Mouse (Mus musculus) myocyte (in vitro differentiated cells): ENCODE results near the gene Pole2. TPM values are rescaled to one million over a fixed set of nuclear protein-coding genes. Genes with fewer than 3 reads are reported as not detected.

ENCODE experiments used
- H3K27me3 ChIP-seq: one replicate; pipeline ENCODE4 v1.6.1; 2011; ENCODE audit not compliant: control insufficient read depth, insufficient read depth, insufficient read length
- H3K36me3 ChIP-seq: one replicate; pipeline ENCODE4 v1.6.1; 2011; ENCODE audit not compliant: control insufficient read depth, insufficient read depth
- H3K4me2 ChIP-seq: one replicate; pipeline ENCODE4 v1.6.1; 2011; ENCODE audit warnings: low read depth, control low read depth
- H3K4me3 ChIP-seq: one replicate; pipeline ENCODE4 v1.5.1; 2011; ENCODE audit warnings: mild to moderate bottlenecking, control low read depth, moderate library complexity
- H3K79me2 ChIP-seq: one replicate; pipeline ENCODE4 v1.6.1; 2011; ENCODE audit not compliant: control insufficient read depth, insufficient read depth
- H3ac ChIP-seq: one replicate; pipeline ENCODE4 v1.6.1; 2011; ENCODE audit not compliant: control insufficient read depth, insufficient read length
- CEBPB ChIP-seq: IDR thresholded peaks from 2 replicates; pipeline ENCODE4 v1.6.1; 2011; ENCODE audit warnings: mild to moderate bottlenecking, moderate library complexity; ENCODE audit not compliant: poor library complexity, insufficient read depth, severe bottlenecking
- E2F4 ChIP-seq: IDR thresholded peaks from one replicate; pipeline ENCODE4 v1.6.1; 2011; ENCODE audit warnings: mild to moderate bottlenecking, control low read depth, moderate library complexity; ENCODE audit not compliant: insufficient read depth
- MAX ChIP-seq: IDR thresholded peaks from one replicate; pipeline ENCODE4 v1.6.1; 2011; ENCODE audit warnings: low read depth, mild to moderate bottlenecking, control low read depth
- MYOD1 ChIP-seq, 3 experiments: IDR thresholded peaks; one replicate each; pipeline ENCODE4 v1.6.1; 2011; ENCODE audit warnings: control low read depth in 2 of 3, low read depth in 2 of 3, mild to moderate bottlenecking in 2 of 3, moderate library complexity in 1 of 3; ENCODE audit not compliant: insufficient read length in 2 of 3, control insufficient read depth in 1 of 3
- MYOG ChIP-seq, 3 experiments: IDR thresholded peaks; one replicate each; pipeline ENCODE4 v1.6.1; 2011; ENCODE audit warnings: control low read depth in 2 of 3, low read depth in 2 of 3, mild to moderate bottlenecking in 2 of 3; ENCODE audit not compliant: insufficient read length in 2 of 3, control insufficient read depth in 1 of 3, insufficient read depth in 1 of 3
- POLR2A ChIP-seq: IDR thresholded peaks from one replicate; pipeline ENCODE4 v1.6.1; 2011; ENCODE audit warnings: low read depth, mild to moderate bottlenecking, control low read depth, moderate library complexity; ENCODE audit not compliant: insufficient read length
- POLR2AphosphoS2 ChIP-seq: IDR thresholded peaks from one replicate; pipeline ENCODE4 v1.6.1; 2011; ENCODE audit warnings: low read depth, control low read depth; ENCODE audit not compliant: insufficient read length
- REST ChIP-seq: IDR thresholded peaks from one replicate; pipeline ENCODE4 v1.6.1; 2011; ENCODE audit warnings: mild to moderate bottlenecking, control low read depth, moderate library complexity; ENCODE audit not compliant: insufficient read depth, insufficient read length
- SRF ChIP-seq: IDR thresholded peaks from one replicate; pipeline ENCODE4 v1.6.1; 2011; ENCODE audit warnings: low read depth; ENCODE audit not compliant: control insufficient read depth, insufficient read length
- TCF12 ChIP-seq: IDR thresholded peaks from one replicate; pipeline ENCODE4 v1.6.1; 2011; ENCODE audit warnings: mild to moderate bottlenecking, control low read depth; ENCODE audit not compliant: poor library complexity, insufficient read depth, severe bottlenecking
- TCF3 ChIP-seq: IDR thresholded peaks from one replicate; pipeline ENCODE4 v1.6.1; 2011; ENCODE audit warnings: low read depth, control low read depth; ENCODE audit not compliant: insufficient read length
- USF1 ChIP-seq: IDR thresholded peaks from one replicate; pipeline ENCODE4 v1.6.1; 2011; ENCODE audit warnings: low read depth, mild to moderate bottlenecking, control low read depth, moderate library complexity
- polyA plus RNA-seq: library from polyadenylated mRNA; unstranded; fragments of >200 nt; fragmentation: generic; extraction: Trizol; gene quantifications from one replicate; pipeline ENCODE4 v1.2.1, GENCODE M21; 2012; ENCODE audit warnings: missing spikeins

The Pole2 gene
- polyA plus RNA-seq, 1 experiment, result 4.2 TPM

DNA sequence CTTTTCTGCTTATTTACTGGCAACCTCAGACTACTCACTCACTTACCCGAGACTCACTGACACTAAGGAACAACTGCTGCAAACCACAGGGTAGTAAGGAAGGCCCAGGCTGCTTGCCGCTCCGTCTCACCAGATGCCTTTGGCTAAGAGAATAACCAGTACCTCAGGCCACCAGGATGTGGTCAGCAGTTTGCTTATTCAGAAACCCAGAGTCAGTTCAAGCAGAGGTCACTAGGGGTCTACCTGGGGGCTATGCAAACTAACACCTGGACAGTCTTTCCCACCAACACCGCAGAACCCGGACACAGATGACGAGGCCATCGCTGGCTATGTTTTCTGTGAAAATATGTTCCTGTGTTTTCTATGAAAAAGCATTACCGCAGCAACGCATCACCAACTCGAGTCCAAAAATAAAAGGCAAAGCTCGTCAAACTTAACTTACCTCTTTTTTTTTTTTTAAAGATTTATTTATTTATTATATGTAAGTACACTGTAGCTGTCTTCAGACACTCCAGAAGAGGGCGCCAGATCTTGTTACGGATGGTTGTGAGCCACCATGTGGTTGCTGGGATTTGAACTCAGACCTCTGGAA is 14.7 kb downstream of the Pole2 start:
- no peaks in the 10 kb centered on the region for H3K27me3 ChIP-seq
- H3K4me2 ChIP-seq, result no peak overlapping the region
- peaks cover 3% of the 10 kb centered on the region for H3K36me3 ChIP-seq
- H3K4me3 ChIP-seq, result no peak overlapping the region
- TF ChIP-seq POLR2AphosphoS2, result no peak
- no peak for TF ChIP-seq CEBPB
- TF ChIP-seq SRF, result no peak
- no peak for TF ChIP-seq REST
- no peak for TF ChIP-seq MAX
- no peak for TF ChIP-seq TCF3
- no peak overlapping the region for H3ac ChIP-seq
- H3K79me2 ChIP-seq, result no peaks in the 10 kb centered on the region

DNA sequence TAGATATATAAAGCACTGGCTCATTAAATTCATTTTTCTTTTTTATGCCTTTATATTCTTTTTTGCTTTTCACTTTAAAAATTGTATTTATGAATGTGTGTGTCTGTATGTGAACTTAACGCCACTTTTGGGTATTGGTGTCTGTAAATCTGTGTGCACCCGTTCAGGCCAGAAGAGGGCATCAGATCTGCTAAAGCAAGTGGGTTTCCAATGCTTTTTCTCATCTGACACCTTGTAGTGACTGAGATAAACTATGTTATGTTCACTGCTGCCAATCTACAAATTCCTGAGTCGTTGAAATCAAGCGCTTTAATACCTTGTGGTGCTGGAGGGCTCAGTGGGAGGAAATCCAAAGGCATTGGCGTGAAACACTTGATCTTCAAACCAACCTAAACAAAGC is 16.9 kb downstream of the Pole2 start:
- H3K79me2 ChIP-seq, result no peaks in the 10 kb centered on the region
- H3K4me2 ChIP-seq, result no peak overlapping the region
- no peaks in the 10 kb centered on the region for H3K36me3 ChIP-seq
- no peak overlapping the region for H3ac ChIP-seq
- TF ChIP-seq SRF (no peak), POLR2A (no peak), USF1 (no peak)
- H3K4me3 ChIP-seq, result no peak overlapping the region
- H3K27me3 ChIP-seq, result no peaks in the 10 kb centered on the region

DNA sequence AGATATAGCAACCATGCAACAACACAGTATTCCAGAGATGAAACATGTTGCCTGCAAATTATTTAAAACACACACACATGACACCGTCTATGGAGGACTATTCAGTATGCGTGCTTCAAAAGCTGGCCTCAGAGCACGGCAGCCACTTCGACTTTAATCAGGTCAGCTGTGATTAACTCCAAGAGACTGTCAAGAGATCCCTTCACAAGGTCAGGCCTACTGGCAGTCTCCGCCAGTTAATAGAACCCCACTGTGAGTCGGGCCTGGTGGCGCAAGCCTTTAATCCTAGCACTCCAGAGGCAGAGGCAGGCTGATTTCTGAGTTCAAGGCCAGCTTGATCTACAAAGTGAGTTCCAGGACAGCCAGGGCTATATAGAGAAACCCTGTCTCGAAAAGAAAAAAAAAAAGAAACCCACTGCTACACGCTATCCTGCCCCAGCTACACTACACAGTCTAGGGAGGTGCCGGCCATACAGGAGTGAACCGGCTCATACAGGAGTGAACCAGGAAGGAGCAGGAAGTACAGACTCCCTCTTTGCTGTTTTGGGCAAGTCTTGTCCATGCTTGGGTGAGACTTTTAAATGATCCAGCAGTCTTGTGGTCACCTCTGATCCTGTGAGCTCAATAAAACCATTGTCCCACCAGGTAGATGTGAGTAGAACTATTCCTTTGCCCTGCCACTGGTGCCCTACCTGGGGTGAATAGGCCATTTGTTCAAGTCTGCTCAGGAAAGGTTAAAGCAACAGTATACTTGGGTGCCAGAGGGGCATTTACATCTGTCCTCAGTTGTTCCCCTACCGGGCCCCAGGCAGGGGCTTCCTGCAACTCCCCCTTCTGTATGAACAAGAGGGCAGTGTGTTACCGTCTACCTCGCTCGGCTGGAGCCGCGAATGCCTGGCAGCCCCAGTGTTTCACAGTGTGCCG is 17.7 kb downstream of the Pole2 start:
- Histone ChIP-seq H3ac (no peak overlapping the region), H3K27me3 (no peaks in the 10 kb centered on the region), H3K79me2 (no peaks in the 10 kb centered on the region), H3K4me2 (no peak overlapping the region), H3K36me3 (no peaks in the 10 kb centered on the region), H3K4me3 (no peak overlapping the region)
- TF ChIP-seq USF1 (no peak), MAX (no peak), TCF12 (no peak), REST (no peak), POLR2AphosphoS2 (no peak), SRF (no peak), POLR2A (no peak), E2F4 (no peak), CEBPB (no peak), MYOG (IDR thresholded peaks at IDR 0.05; ENCODE audit: control insufficient read depth in 1 of 3, insufficient read depth in 1 of 3, insufficient read length in 2 of 3, low read depth in 2 of 3) (no peak), MYOD1 (IDR thresholded peaks at IDR 0.05; ENCODE audit: control insufficient read depth in 1 of 3, insufficient read length in 2 of 3, low read depth in 2 of 3) (no peak), TCF3 (no peak)

DNA sequence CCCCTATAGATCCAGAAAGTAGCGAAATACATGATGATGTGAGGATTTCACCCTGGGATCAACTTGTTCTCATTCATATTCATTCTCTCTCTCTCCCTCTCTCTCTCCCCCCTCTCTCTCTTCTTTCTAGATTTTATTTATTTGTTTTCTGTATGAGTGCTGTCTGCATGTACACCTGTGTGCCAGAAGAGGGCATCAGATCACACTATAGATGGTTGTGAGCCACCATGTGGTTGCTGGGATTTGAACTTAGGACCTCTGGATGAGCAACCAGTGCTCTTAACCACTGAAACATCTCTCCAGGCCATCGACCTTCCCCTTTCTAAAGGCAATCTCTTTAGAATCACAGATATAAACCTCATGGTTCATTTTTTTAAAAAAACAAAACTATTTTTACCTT is 19.5 kb downstream of the Pole2 start:
- H3K36me3 ChIP-seq, result no peaks in the 10 kb centered on the region

DNA sequence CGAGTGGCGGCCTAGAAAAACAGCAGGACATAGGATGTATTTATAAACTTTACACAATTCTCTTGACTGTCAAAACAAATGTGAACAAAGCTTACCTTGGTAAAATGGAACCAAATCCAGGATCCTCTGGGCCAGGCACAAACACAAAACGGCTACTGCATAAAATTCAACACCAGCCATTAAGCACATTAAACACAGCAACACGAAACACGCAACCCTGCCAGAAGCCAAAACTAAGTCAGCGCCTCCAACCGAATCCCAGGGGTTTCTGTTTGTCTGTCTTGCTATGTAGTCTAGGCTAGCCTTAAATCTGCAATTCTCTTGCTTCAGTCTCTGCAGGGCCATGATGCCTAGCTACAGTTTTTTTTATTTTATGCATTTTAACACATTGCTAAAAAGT is 20.1 kb downstream of the Pole2 start:
- Histone ChIP-seq H3K79me2 (no peaks in the 10 kb centered on the region), H3ac (no peak overlapping the region), H3K4me3 (no peak overlapping the region), H3K27me3 (no peaks in the 10 kb centered on the region), H3K4me2 (no peak overlapping the region), H3K36me3 (no peaks in the 10 kb centered on the region)
- TF ChIP-seq SRF (no peak), MAX (no peak), TCF12 (no peak), MYOG (IDR thresholded peaks at IDR 0.05; ENCODE audit: control insufficient read depth in 1 of 3, insufficient read depth in 1 of 3, insufficient read length in 2 of 3, low read depth in 2 of 3) (no peak), E2F4 (no peak), TCF3 (no peak), CEBPB (no peak), USF1 (no peak), POLR2A (no peak), POLR2AphosphoS2 (no peak), MYOD1 (IDR thresholded peaks at IDR 0.05; ENCODE audit: control insufficient read depth in 1 of 3, insufficient read length in 2 of 3, low read depth in 2 of 3) (no peak), REST (no peak)

More for the DNA sequence above, 19.5 kb downstream of the Pole2 start:
- Histone ChIP-seq H3ac (no peak overlapping the region), H3K4me3 (no peak overlapping the region), H3K79me2 (no peaks in the 10 kb centered on the region), H3K27me3 (no peaks in the 10 kb centered on the region), H3K4me2 (no peak overlapping the region)
- TF ChIP-seq MAX, result no peak
- TF ChIP-seq POLR2AphosphoS2, result no peak
- no peak for TF ChIP-seq MYOG (IDR thresholded peaks at IDR 0.05; ENCODE audit: control insufficient read depth in 1 of 3, insufficient read depth in 1 of 3, insufficient read length in 2 of 3, low read depth in 2 of 3)
- TF ChIP-seq TCF3, result no peak
- no peak for TF ChIP-seq E2F4
- no peak for TF ChIP-seq USF1
- no peak for TF ChIP-seq TCF12
- TF ChIP-seq MYOD1 (IDR thresholded peaks at IDR 0.05; ENCODE audit: control insufficient read depth in 1 of 3, insufficient read length in 2 of 3, low read depth in 2 of 3), result no peak
- no peak for TF ChIP-seq REST
- TF ChIP-seq POLR2A, result no peak
- TF ChIP-seq CEBPB, result no peak
- TF ChIP-seq SRF, result no peak
